Mouse (Mus musculus) heart, adult 2 months (tissue): Measurements from ENCODE around the gene Rab2b. TPM values are rescaled to one million over a fixed set of nuclear protein-coding genes. Genes with fewer than 3 reads are reported as not detected.

Experiments used
- DNase-seq, 2 experiments: peaks; one replicate each; pipeline ENCODE4 v3.0.0; 2021
- H3K27ac ChIP-seq: fragments of 200-600 bp; 2 replicates; pipeline ENCODE4 v1.8.1; 2022
- H3K27me3 ChIP-seq: fragments of 200-500 bp; 2 replicates; pipeline ENCODE4 v1.6.1; 2012; ENCODE audit warnings: mild to moderate bottlenecking, low read length, inconsistent platforms, mixed read lengths; ENCODE audit not compliant: control insufficient read depth, insufficient read depth
- H3K36me3 ChIP-seq: fragments of 200-500 bp; 2 replicates; pipeline ENCODE4 v1.6.1; 2012; ENCODE audit warnings: low read length, inconsistent platforms; ENCODE audit not compliant: control insufficient read depth, insufficient read depth
- H3K4me1 ChIP-seq: fragments of 200-500 bp; 2 replicates; pipeline ENCODE4 v1.6.1; 2011; ENCODE audit warnings: low read length; ENCODE audit not compliant: control insufficient read depth, insufficient read depth
- H3K4me3 ChIP-seq: fragments of 200-600 bp; 2 replicates; pipeline ENCODE4 v1.8.1; 2022
- H3K79me2 ChIP-seq: fragments of 200-500 bp; replicated peaks from 2 replicates; pipeline ENCODE4 v1.6.1; 2012; ENCODE audit warnings: mild to moderate bottlenecking, inconsistent platforms, low read length, moderate library complexity, mixed read lengths; ENCODE audit not compliant: control insufficient read depth, insufficient read depth
- H3K9ac ChIP-seq: fragments of 200-500 bp; 2 replicates; pipeline ENCODE4 v1.6.1; 2012; ENCODE audit warnings: low read depth, mild to moderate bottlenecking, control low read depth, inconsistent platforms, low read length, mixed read lengths
- CTCF ChIP-seq: fragments of 200-600 bp; IDR thresholded peaks from 2 replicates; pipeline ENCODE4 v1.8.1; 2022; ENCODE audit warnings: antibody characterized with exemption, mild to moderate bottlenecking, moderate library complexity
- EP300 ChIP-seq: fragments of 200-500 bp; IDR thresholded peaks from 2 replicates; pipeline ENCODE4 v1.6.1; 2011; ENCODE audit warnings: low read depth, low read length, control low read depth; ENCODE audit not compliant: insufficient read depth
- POLR2A ChIP-seq: fragments of 200-500 bp; IDR thresholded peaks from 2 replicates; pipeline ENCODE4 v1.6.1; 2011; ENCODE audit warnings: mild to moderate bottlenecking, low read depth, low read length, control low read depth; ENCODE audit not compliant: insufficient read depth
- WGBS: fragments of 180-500 bp; shearing (Covaris S2); methylation state at CpG from one replicate; pipeline ENCODE4 v1.1.7; 2018; 5-methylcytosine and 5-hydroxymethylcytosine counted together
- intact Hi-C: fragments of 180-260 bp; cut with DNase I; formaldehyde crosslinking; loops from one replicate; pipeline ENCODE4 v1.15.1; 2025
- polyA plus RNA-seq: library from polyadenylated mRNA; depleted of rRNA; stranded (reverse); fragments of >200 nt; gene quantifications from 2 replicates; pipeline ENCODE4 v1.2.3, GENCODE M21; 2012
- total RNA-seq, 2 experiments: library from RNA; stranded (reverse); gene quantifications; 2 replicates each; pipeline ENCODE4 v1.2.3; 2021

Rab2b gene
- total and polyA plus RNA-seq, 3 experiments = 4.8 to 6.9 (median 5.2) TPM

DNA sequence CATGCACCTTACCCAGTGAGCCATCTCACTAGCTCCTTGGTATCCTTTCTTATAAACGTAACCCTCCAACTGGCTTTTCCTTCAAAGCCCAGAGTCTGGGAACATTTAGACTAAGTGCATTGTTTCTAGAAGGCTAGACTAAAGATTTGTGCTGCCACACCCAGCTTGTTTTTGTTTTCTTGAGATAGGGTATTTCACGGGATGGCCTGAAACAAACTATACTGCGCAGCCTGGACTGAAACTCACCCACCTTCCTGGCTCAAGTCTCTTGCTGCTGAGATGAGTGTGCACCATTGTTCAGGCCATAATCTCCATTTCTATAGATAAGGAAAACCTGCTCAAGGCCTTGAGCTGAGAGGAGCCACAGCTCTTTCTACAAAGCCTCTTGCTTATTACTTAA lies 4.8 kb upstream of the Rab2b start:
- intact Hi-C loops = loop anchor here (5.0 kb wide), 2 partner anchors 42 to 87 kb away; partner anchors contain the start of gene Supt16
- H3K27me3 ChIP-seq = no peaks in the 10 kb centered on the region
- no peak overlapping the region for H3K27ac ChIP-seq
- WGBS = 56% methylated on average over 3 of the region's 3 CpGs
- no peak for DNase-seq
- H3K79me2 ChIP-seq = peaks cover 4% of the 10 kb centered on the region
- peaks cover 7% of the 10 kb centered on the region; the same call in 1 of the 2 replicates for H3K36me3 ChIP-seq
- no peak overlapping the region for H3K9ac ChIP-seq
- TF ChIP-seq POLR2A (no peak), EP300 (no peak), CTCF (no peak)
- no peak overlapping the region for H3K4me3 ChIP-seq
- H3K4me1 ChIP-seq = no peaks in the 10 kb centered on the region; the same call in 1 of the 2 replicates

DNA sequence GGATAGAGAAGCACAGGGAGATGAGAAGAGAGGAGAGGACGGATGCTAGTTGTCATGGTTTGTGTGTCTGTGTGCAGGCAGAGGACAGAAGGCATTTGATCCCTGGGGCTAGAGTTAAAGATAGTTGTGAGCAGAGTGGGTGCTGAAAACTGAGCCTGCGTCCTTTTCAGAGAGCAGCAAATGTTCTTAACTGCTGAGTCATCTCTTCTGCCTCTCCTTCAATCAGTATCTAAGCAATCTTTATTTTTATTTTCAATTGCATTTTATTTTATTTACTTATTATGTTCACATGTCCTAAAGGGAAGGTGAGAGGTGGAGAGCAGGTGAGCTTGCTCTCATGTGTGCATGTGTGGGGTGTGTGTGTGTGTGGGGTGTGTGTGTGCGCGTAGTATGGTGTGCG lies 4.3 kb upstream of the Rab2b start:
- TF ChIP-seq EP300 (no peak), CTCF (no peak), POLR2A (no peak)
- intact Hi-C loops = loop anchor here (5.0 kb wide), 2 partner anchors 41 to 86 kb away; partner anchors contain the start of gene Supt16
- Histone ChIP-seq H3K4me3 (no peak overlapping the region), H3K27ac (no peak overlapping the region), H3K4me1 (no peaks in the 10 kb centered on the region; the same call in 1 of the 2 replicates), H3K27me3 (no peaks in the 10 kb centered on the region), H3K9ac (no peak overlapping the region), H3K36me3 (peaks cover 5% of the 10 kb centered on the region; the same call in 1 of the 2 replicates), H3K79me2 (peaks cover 4% of the 10 kb centered on the region)
- 94% methylated on average over 5 of the region's 5 CpGs for WGBS
- DNase-seq = no peak

DNA sequence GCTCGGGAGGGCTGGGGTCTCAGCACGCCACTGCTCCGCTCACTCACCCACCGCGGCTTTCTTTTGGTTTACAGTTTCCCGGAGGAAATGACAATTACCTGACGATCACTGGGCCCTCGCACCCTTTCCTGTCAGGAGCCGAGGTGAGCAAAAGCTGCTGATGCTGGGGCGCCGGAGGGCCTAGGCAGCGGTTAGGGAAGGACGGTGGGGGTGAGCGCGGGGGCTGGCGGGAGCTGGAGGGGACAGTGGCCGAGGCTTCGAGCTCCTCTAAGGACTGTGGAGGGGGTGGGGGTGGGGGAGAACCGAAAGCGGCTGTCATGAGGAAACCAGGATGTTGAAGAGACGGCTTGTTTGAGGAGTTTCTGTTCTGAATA lies 389 bp upstream of the Rab2b start:
- under 1% methylated on average over 21 of the region's 21 CpGs for WGBS
- no peaks in the 10 kb centered on the region; the same call in 1 of the 2 replicates for H3K4me1 ChIP-seq
- peaks cover 5% of the 10 kb centered on the region; the same call in 1 of the 2 replicates for H3K36me3 ChIP-seq
- H3K9ac ChIP-seq = peak overlapping the region; percentile 73
- intact Hi-C loops = loop anchor here (1.0 to 10.0 kb wide), 5 partner anchors 21 to 265 kb away; partner anchors contain the start of genes Mettl3, Supt16 and Tmem253
- peak overlapping the region; percentile 75 for H3K27ac ChIP-seq
- DNase-seq = no peak
- no peaks in the 10 kb centered on the region for H3K27me3 ChIP-seq
- TF ChIP-seq EP300 (no peak), CTCF (no peak), POLR2A (no peak)
- peaks cover 4% of the 10 kb centered on the region for H3K79me2 ChIP-seq
- peak overlapping the region; percentile 85 for H3K4me3 ChIP-seq

DNA sequence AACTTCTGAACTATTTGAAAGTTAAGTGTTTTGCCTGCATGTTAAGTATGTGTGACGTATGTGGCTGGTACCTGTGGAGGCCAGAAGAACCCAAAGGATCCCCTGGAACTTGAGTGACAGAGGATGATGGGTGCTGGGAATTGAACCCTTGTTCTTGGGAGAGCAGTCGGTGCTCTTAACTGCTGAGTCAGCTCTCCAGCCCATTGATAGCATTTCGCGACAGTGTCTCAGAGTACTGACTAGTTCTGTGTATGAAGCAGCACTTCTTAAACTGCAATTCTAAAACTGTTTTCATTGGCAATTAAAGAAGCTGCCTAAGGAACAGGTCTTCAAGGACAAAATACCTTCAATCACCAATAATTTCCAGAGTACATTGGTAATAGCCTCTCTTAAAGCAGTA lies 2.1 kb downstream of the Rab2b start:
- Histone ChIP-seq H3K79me2 (no peaks in the 10 kb centered on the region), H3K4me1 (no peaks in the 10 kb centered on the region), H3K27me3 (no peaks in the 10 kb centered on the region), H3K9ac (no peak overlapping the region), H3K27ac (no peak overlapping the region), H3K36me3 (peaks cover 5% of the 10 kb centered on the region; the same call in 1 of the 2 replicates), H3K4me3 (no peak overlapping the region)
- TF ChIP-seq CTCF (no peak), POLR2A (no peak), EP300 (no peak)
- 85% methylated on average over 4 of the region's 4 CpGs for WGBS
- no peak for DNase-seq
- intact Hi-C loops = loop anchor here (10.0 kb wide), 1 partner anchor 262 kb away; the partner anchor contains the start of gene Tmem253

DNA sequence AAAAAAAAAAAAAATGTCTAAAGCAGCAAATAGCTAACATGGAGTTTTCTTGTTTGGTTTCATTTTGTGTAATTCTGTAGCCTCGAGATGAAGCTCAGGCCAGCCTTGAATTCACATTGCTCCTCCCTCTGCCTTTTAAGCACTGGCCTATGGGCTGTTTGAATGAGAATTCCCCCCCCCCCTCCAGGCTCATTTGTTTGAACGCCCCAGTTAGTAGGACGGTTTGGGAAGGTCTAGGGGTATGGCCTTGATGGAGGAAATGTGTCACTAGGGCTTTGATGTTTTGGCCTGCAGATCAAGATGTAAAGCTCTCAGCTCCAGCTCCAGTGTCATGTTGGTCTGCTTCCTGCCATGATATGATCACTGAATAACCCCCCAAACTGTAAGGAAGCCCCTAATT lies 6.6 kb downstream of the Rab2b start:
- no peak for TF ChIP-seq EP300
- no peak for TF ChIP-seq POLR2A
- no peak for TF ChIP-seq CTCF
- H3K27ac ChIP-seq = no peak overlapping the region
- no peaks in the 10 kb centered on the region for H3K36me3 ChIP-seq
- intact Hi-C loops = loop anchor here (10.0 kb wide), 1 partner anchor 258 kb away; the partner anchor contains the start of gene Tmem253
- H3K4me3 ChIP-seq = no peak overlapping the region
- H3K79me2 ChIP-seq = no peaks in the 10 kb centered on the region; the same call in 1 of the 2 replicates
- 64% methylated on average over 3 of the region's 3 CpGs for WGBS
- H3K4me1 ChIP-seq = no peaks in the 10 kb centered on the region
- no peak overlapping the region for H3K9ac ChIP-seq
- no peak for DNase-seq
- no peaks in the 10 kb centered on the region for H3K27me3 ChIP-seq

DNA sequence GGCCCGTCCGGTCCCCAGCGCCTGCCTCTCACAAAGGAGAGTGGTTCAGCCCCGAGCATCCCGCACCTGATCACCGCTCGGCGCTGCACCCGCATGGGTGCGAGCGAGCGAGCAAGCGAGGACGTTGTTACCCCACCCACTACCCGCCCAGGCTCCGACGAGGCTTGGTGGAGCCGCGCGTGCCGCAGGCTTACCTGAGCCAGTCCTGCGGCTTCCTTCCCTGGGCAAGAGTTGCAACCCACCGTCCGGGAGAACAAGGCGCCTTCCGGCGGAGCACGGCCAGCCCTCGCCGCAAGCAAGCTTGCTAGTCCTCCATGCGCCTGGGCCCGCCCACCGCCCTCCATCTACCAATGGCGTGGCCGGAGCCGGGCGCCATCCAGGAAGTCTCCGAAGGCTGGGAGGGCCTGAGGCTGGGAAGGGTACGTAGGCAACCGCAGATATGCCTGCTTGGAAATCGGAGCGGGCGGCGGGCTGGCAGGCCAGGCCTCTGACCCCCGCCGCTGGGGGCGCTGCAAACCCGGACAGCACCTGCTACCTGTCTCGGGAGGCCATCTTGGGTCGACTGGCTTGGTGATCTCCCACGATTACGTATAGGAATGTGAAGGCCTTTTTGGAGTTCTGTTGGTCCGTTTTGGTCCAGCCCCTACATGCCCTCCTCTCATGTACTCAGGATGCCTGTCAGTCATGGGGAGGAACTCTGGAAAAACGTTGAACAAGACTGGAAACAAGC lies 21.7 kb downstream of the Rab2b start, which contains the start of gene Chd8:
TSS of gene Chd8 (minus strand) at position 297 of the 730 bp plus-strand sequence.
- Histone ChIP-seq H3K79me2 (no peaks in the 10 kb centered on the region; the same call in 1 of the 2 replicates), H3K27me3 (no peaks in the 10 kb centered on the region), H3K36me3 (peaks cover 6% of the 10 kb centered on the region), H3K4me1 (peaks cover 4% of the 10 kb centered on the region), H3K9ac (peak within 1 kb of the TSS; percentile 85), H3K27ac (peak within 1 kb of the TSS; percentile 86), H3K4me3 (peak within 1 kb of the TSS; percentile 92)
- intact Hi-C loops = loop anchor here (1.0 to 5.0 kb wide), 3 partner anchors 13 to 60 kb away; partner anchors contain the start of genes Rab2b, Supt16 and Tox4
- peak; percentile 97 to 99 for DNase-seq
- WGBS = under 1% methylated on average over 54 of the region's 54 CpGs
- TF ChIP-seq EP300 (0 out of 2 replicates have a peak, but pooled peaks have one; percentile 57), CTCF (no peak; the same call in 1 of the 2 replicates), POLR2A (peak; percentile 86)
